Comparison of ENCODE assay signal across 18 mouse cellular contexts in genomic region chr1:103421638-103422001, GRCm38 (mm10).
"Had no signal": no experiment of that assay in that cellular context is flagged by ENCODE, and none has a peak within 500 bp of the region (broad histone marks: within the 10 kb centered on the region; RNA-seq: fewer than 3 reads in every experiment).

No protein-coding gene starts in this region.

- DNase-seq: liver, postnatal 0 days; lung, adult 2 months; lung, postnatal 14 days; lung, postnatal 36 days; midbrain, embryonic 14.5 days; right cerebral cortex, postnatal 14 days; thymus, adult 2 months; thymus, postnatal 25 days; thymus, postnatal 4 days had no signal

- H3K27me3 ChIP-seq: lung, embryonic 15.5 days; megakaryocyte, embryonic 14.5 days; midbrain, embryonic 12.5 days; neural tube, embryonic 12.5 days; stomach, embryonic 15.5 days had no signal

- H3K4me3 ChIP-seq: lung, embryonic 15.5 days; megakaryocyte, embryonic 14.5 days; midbrain, embryonic 12.5 days; neural tube, embryonic 12.5 days; stomach, embryonic 15.5 days had no signal

- H3K4me2 ChIP-seq: lung, embryonic 15.5 days; midbrain, embryonic 12.5 days; neural tube, embryonic 12.5 days; stomach, embryonic 15.5 days had no signal

- H3K4me1 ChIP-seq: lung, embryonic 15.5 days; megakaryocyte, embryonic 14.5 days; midbrain, embryonic 12.5 days; neural tube, embryonic 12.5 days; stomach, embryonic 15.5 days had no signal

- H3K36me3 ChIP-seq: lung, embryonic 15.5 days; midbrain, embryonic 12.5 days; neural tube, embryonic 12.5 days; stomach, embryonic 15.5 days had no signal

- H3K27ac ChIP-seq: lung, embryonic 15.5 days; macrophage; midbrain, embryonic 12.5 days; neural tube, embryonic 12.5 days; stomach, embryonic 15.5 days; stomach, postnatal 0 days had no signal

- H3K9me3 ChIP-seq: lung, embryonic 15.5 days; megakaryocyte, embryonic 14.5 days; midbrain, embryonic 12.5 days; neural tube, embryonic 12.5 days; stomach, embryonic 15.5 days had no signal

- ATAC-seq: liver, postnatal 0 days; lung, postnatal 0 days; midbrain, embryonic 16.5 days had no signal

- H3K9ac ChIP-seq: liver, postnatal 0 days; lung, embryonic 15.5 days; midbrain, embryonic 12.5 days; neural tube, embryonic 12.5 days; stomach, embryonic 15.5 days had no signal
